Mouse (Mus musculus): ENCODE data around the gene Fam183b. TPM values are rescaled to one million over a fixed set of nuclear protein-coding genes. Genes with fewer than 3 reads are reported as not detected.

The Fam183b gene
- polyA plus RNA-seq, 1 experiment from 2014 or later = 7.7 TPM

- Histone ChIP-seq H3K27ac (replicated peaks) (no peak overlapping the region), H3K4me3 (no peak overlapping the region), H3K4me1 (replicated peaks) (peaks cover 12% of the 10 kb centered on the region), H3K4me2 (no peak overlapping the region), H3K27me3 (no peaks in the 10 kb centered on the region), H3K36me3 (no peaks in the 10 kb centered on the region), H3K9me3 (no peaks in the 10 kb centered on the region), H3K9ac (no peak overlapping the region)
- whole genome bisulfite sequencing = 80% methylated on average over 4 of the region's 4 CpGs
- ATAC-seq (ENCODE audit: low read depth) = no peak
Measured at GRCm38 (mm10) chr11:58803871-58804270, 2.1 kb upstream of the Fam183b start.

- 82% methylated on average over 5 of the region's 5 CpGs for WGBS
- Histone ChIP-seq H3K27ac (replicated peaks) (no peak overlapping the region), H3K4me3 (no peak overlapping the region), H3K4me1 (replicated peaks) (peaks cover 12% of the 10 kb centered on the region), H3K36me3 (no peaks in the 10 kb centered on the region), H3K4me2 (no peak overlapping the region), H3K27me3 (no peaks in the 10 kb centered on the region), H3K9me3 (no peaks in the 10 kb centered on the region), H3K9ac (no peak overlapping the region)
- ATAC-seq (ENCODE audit: low read depth) = no peak
Measured at GRCm38 (mm10) chr11:58799747-58800146, 2.0 kb downstream of the Fam183b start.

GRCm38 (mm10) chr11:58796850-58797249 is 4.9 kb downstream of the Fam183b start:
- no peak for ATAC-seq (ENCODE audit: low read depth)
- peaks cover 9% of the 10 kb centered on the region for H3K4me1 ChIP-seq (replicated peaks)
- H3K4me3 ChIP-seq = no peak overlapping the region
- 83% methylated on average over 7 of the region's 7 CpGs for WGBS
- H3K27ac ChIP-seq (replicated peaks) = no peak overlapping the region
- H3K36me3 ChIP-seq = no peaks in the 10 kb centered on the region
- H3K27me3 ChIP-seq = no peaks in the 10 kb centered on the region
- no peaks in the 10 kb centered on the region for H3K9me3 ChIP-seq
- H3K4me2 ChIP-seq = no peak overlapping the region
- no peak overlapping the region for H3K9ac ChIP-seq

- no peaks in the 10 kb centered on the region for H3K36me3 ChIP-seq
- ATAC-seq (ENCODE audit: low read depth) = no peak
- H3K4me2 ChIP-seq = no peak overlapping the region
- H3K9me3 ChIP-seq = no peaks in the 10 kb centered on the region
- no peak overlapping the region for H3K4me3 ChIP-seq
- no peaks in the 10 kb centered on the region for H3K27me3 ChIP-seq
- H3K9ac ChIP-seq = no peak overlapping the region
- WGBS = 92% methylated on average over 2 of the region's 2 CpGs
- no peaks in the 10 kb centered on the region for H3K4me1 ChIP-seq (replicated peaks)
- H3K27ac ChIP-seq (replicated peaks) = no peak overlapping the region
Measured at GRCm38 (mm10) chr11:58795856-58796255, 5.9 kb downstream of the Fam183b start.

GRCm38 (mm10) chr11:58790646-58791045 is 11.1 kb downstream of the Fam183b start:
- ATAC-seq (ENCODE audit: low read depth) = no peak
- Histone ChIP-seq H3K36me3 (no peaks in the 10 kb centered on the region), H3K4me1 (replicated peaks) (no peaks in the 10 kb centered on the region), H3K27ac (replicated peaks) (no peak overlapping the region), H3K4me2 (no peak overlapping the region), H3K4me3 (no peak overlapping the region), H3K9me3 (no peaks in the 10 kb centered on the region), H3K9ac (no peak overlapping the region), H3K27me3 (no peaks in the 10 kb centered on the region)
- 84% methylated on average over 6 of the region's 6 CpGs for WGBS

- no peaks in the 10 kb centered on the region for H3K9me3 ChIP-seq
- no peak overlapping the region for H3K9ac ChIP-seq
- H3K27me3 ChIP-seq = no peaks in the 10 kb centered on the region
- ATAC-seq (ENCODE audit: low read depth) = no peak
- no peak overlapping the region for H3K27ac ChIP-seq (replicated peaks)
- no peak overlapping the region for H3K4me2 ChIP-seq
- H3K36me3 ChIP-seq = no peaks in the 10 kb centered on the region
- H3K4me3 ChIP-seq = no peak overlapping the region
- 63% methylated on average over 2 of the region's 2 CpGs for WGBS
- no peaks in the 10 kb centered on the region for H3K4me1 ChIP-seq (replicated peaks)
Measured at GRCm38 (mm10) chr11:58790053-58790452, 11.7 kb downstream of the Fam183b start.

- no peak overlapping the region for H3K4me2 ChIP-seq
- no peak overlapping the region for H3K4me3 ChIP-seq
- no peak overlapping the region for H3K9ac ChIP-seq
- no peak for ATAC-seq (ENCODE audit: low read depth)
- no peaks in the 10 kb centered on the region for H3K9me3 ChIP-seq
- H3K27me3 ChIP-seq = no peaks in the 10 kb centered on the region
- no peaks in the 10 kb centered on the region for H3K4me1 ChIP-seq (replicated peaks)
- 36% methylated on average over 3 of the region's 3 CpGs for WGBS
- no peak overlapping the region for H3K27ac ChIP-seq (replicated peaks)
- H3K36me3 ChIP-seq = no peaks in the 10 kb centered on the region
Measured at GRCm38 (mm10) chr11:58789532-58789931, 12.2 kb downstream of the Fam183b start.

- Histone ChIP-seq H3K4me3 (no peak overlapping the region), H3K4me1 (replicated peaks) (no peaks in the 10 kb centered on the region), H3K27ac (replicated peaks) (no peak overlapping the region), H3K9me3 (no peaks in the 10 kb centered on the region), H3K9ac (no peak overlapping the region), H3K36me3 (no peaks in the 10 kb centered on the region), H3K27me3 (no peaks in the 10 kb centered on the region), H3K4me2 (no peak overlapping the region)
- no peak for ATAC-seq (ENCODE audit: low read depth)
- WGBS = 90% methylated on average over 8 of the region's 8 CpGs
Measured at GRCm38 (mm10) chr11:58788346-58788745, 13.4 kb downstream of the Fam183b start.

- Histone ChIP-seq H3K36me3 (no peaks in the 10 kb centered on the region), H3K9ac (no peak overlapping the region), H3K9me3 (no peaks in the 10 kb centered on the region), H3K4me2 (no peak overlapping the region), H3K4me1 (replicated peaks) (no peaks in the 10 kb centered on the region), H3K27me3 (no peaks in the 10 kb centered on the region), H3K4me3 (no peak overlapping the region), H3K27ac (replicated peaks) (no peak overlapping the region)
- WGBS = 89% methylated on average over 10 of the region's 10 CpGs
- ATAC-seq (ENCODE audit: low read depth) = no peak
Measured at GRCm38 (mm10) chr11:58787651-58788050, 14.1 kb downstream of the Fam183b start.

GRCm38 (mm10) chr11:58784182-58784581 is 17.6 kb downstream of the Fam183b start:
- Histone ChIP-seq H3K4me1 (replicated peaks) (no peaks in the 10 kb centered on the region), H3K27me3 (no peaks in the 10 kb centered on the region), H3K27ac (replicated peaks) (no peak overlapping the region), H3K4me2 (no peak overlapping the region), H3K9ac (no peak overlapping the region), H3K4me3 (no peak overlapping the region), H3K36me3 (no peaks in the 10 kb centered on the region), H3K9me3 (no peaks in the 10 kb centered on the region)
- WGBS = 88% methylated on average over 2 of the region's 2 CpGs
- ATAC-seq (ENCODE audit: low read depth) = no peak

GRCm38 (mm10) chr11:58782480-58783089 is 19.2 kb downstream of the Fam183b start, which contains the start of gene Olfr314:
Olfr314 (plus strand) TSS chr11:58782952.
- Histone ChIP-seq H3K4me3 (no peak within 1 kb of the TSS), H3K4me1 (replicated peaks) (no peaks in the 10 kb centered on the region), H3K9ac (no peak within 1 kb of the TSS), H3K4me2 (no peak within 1 kb of the TSS), H3K27me3 (no peaks in the 10 kb centered on the region), H3K9me3 (no peaks in the 10 kb centered on the region), H3K36me3 (no peaks in the 10 kb centered on the region), H3K27ac (replicated peaks) (no peak within 1 kb of the TSS)
- ATAC-seq (ENCODE audit: low read depth) = no peak
- 84% methylated on average over 6 of the region's 6 CpGs for WGBS

- no peak within 1 kb of the TSS for H3K27ac ChIP-seq (replicated peaks)
- H3K9ac ChIP-seq = no peak within 1 kb of the TSS
- no peaks in the 10 kb centered on the region for H3K9me3 ChIP-seq
- H3K27me3 ChIP-seq = no peaks in the 10 kb centered on the region
- no peak within 1 kb of the TSS for H3K4me2 ChIP-seq
- ATAC-seq (ENCODE audit: low read depth) = no peak
- no peak within 1 kb of the TSS for H3K4me3 ChIP-seq
- H3K4me1 ChIP-seq (replicated peaks) = no peaks in the 10 kb centered on the region
- no peaks in the 10 kb centered on the region for H3K36me3 ChIP-seq
Measured at GRCm38 (mm10) chr11:58772888-58773287, 28.9 kb downstream of the Fam183b start, which contains the start of gene Olfr315. Olfr315 (plus strand) TSS chr11:58773188.

GRCm38 (mm10) chr11:58752434-58752833 is 49.3 kb downstream of the Fam183b start, which contains the start of gene Olfr316:
Olfr316 (plus strand) TSS chr11:58752734.
- 95% methylated on average over 2 of the region's 2 CpGs for WGBS
- no peaks in the 10 kb centered on the region for H3K9me3 ChIP-seq
- H3K4me1 ChIP-seq (replicated peaks) = no peaks in the 10 kb centered on the region
- no peak within 1 kb of the TSS for H3K4me2 ChIP-seq
- no peaks in the 10 kb centered on the region for H3K36me3 ChIP-seq
- no peaks in the 10 kb centered on the region for H3K27me3 ChIP-seq
- no peak within 1 kb of the TSS for H3K4me3 ChIP-seq
- no peak within 1 kb of the TSS for H3K9ac ChIP-seq
- no peak for ATAC-seq (ENCODE audit: low read depth)
- H3K27ac ChIP-seq (replicated peaks) = no peak within 1 kb of the TSS

Data from neural tube, embryonic 13.5 days (tissue).